Mouse (Mus musculus) gastrocnemius, postnatal 4 days (tissue): ENCODE data around the gene Myzap. TPM values are rescaled to one million over a fixed set of nuclear protein-coding genes. Genes with fewer than 3 reads are reported as not detected.

Experiments used
- DNase-seq, 2 experiments: peaks; one replicate each; pipeline ENCODE4 v3.0.0; 2021 to 2022; ENCODE audit warnings: low spot score in 2 of 2, mixed read lengths in 2 of 2
- total RNA-seq, 2 experiments: library from RNA; stranded (reverse); gene quantifications; 2 replicates each; pipeline ENCODE4 v1.2.3; 2021

The Myzap gene
- total RNA-seq, 2 experiments from 2014 or later: 25.0 to 33.2 TPM

DNA sequence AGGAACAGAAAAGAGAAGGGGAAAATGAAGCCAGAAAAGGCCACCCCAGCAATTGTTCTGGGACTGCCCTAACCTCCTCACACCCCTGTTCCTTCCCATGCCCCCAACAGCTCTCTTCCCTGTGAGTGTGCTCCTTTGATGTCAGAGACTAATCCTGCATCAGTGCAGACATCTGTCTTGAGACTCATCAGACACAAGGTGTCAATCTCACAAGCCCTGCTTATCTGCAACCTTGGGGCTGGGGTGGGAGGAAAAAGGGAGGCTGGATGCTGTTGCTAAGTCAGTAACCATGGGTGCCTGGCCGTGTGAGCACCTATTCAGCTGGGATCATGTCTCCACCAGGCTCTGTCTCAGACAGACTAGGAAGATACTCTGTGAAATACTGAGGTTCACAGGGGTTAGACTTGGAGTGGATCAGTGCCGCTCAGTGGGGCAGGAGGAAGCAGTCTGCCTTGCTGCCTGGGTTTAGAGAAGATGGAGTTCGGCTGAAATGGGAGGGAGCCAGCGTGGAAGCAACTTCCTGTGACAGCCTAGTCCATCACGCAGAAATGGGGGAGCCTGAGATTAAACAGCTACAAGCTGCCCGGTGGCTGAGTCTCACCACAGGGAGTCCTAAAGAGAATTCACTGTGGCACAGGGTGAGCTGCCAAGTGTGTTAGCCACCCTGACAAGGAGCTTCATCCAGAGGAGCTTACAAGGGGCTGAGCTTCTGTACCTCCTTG is 12.9 kb upstream of the Myzap start:
- no peak for DNase-seq

DNA sequence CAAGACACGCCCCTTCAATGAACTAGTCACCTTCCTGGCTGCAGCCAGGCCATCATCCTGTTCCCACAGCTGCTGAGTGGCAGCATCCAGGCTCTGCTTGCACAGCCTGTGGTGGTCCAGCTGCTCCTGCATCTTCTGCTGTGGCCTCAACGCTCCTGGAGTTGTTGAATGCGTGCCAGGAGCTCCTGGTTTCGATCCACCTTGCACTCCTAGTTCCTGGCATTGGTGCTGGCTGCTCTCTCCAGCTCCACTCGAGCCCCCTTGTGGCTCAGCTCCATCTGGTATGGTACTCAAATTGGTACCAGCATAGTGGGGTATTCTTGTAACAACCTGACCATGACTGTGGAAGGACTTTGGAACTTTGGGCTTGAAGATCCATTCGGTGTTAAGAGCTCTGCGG is 7.7 kb upstream of the Myzap start:
- no peak for DNase-seq

DNA sequence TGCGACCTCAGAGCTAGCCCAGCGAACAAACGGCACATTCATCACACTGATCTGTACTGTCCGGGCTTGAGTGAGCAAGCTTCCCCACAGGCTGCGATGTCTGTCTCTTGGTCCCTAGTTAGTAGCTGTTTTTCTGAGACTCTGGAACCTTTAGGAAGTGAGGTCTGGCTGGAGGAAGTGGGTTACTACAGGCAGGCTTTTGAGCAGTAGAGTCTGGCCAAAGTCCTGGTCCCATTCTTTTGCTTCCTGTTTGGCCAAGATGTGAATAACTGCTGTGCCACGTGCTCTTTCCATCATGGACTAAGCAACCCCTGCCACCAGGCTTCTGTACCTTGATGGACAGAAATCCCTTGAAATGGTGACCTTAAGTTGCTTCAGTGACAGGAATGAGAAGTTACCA is 4.7 kb upstream of the Myzap start:
- no peak for DNase-seq

DNA sequence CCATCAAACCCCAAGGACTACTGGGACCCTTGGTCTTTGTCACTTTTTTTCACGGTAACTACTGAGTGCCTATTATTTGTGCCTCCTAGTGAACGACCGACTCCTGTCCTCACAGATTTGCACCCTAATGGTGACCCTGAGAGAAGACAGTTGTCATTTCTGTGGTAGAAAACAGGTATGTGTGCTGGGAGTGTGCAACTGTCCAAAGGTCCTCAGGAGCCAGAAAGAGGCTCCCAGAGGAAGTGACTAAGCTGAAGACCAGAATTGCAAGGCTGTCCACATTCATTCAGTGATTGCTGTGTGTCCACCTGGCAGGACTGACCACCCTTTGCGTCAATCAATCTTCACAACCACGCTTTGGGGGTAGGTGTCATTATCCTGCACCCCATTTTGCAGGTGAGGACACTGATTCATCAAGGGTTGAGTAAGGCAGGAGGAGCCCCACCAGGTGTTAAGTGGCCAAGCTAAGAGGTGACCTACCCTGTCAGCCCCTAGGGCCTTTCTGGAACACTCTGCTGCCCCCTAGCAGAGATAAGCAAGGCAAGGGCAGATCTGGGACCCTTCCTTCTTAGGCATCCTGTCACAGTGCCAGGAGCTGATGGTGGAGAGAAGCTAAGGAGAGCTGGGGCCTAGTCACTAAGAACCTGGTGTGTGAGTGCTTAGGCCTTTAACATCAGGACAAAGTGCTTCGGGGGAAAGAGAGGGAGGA is 571 bp upstream of the Myzap start:
- no peak for DNase-seq

DNA sequence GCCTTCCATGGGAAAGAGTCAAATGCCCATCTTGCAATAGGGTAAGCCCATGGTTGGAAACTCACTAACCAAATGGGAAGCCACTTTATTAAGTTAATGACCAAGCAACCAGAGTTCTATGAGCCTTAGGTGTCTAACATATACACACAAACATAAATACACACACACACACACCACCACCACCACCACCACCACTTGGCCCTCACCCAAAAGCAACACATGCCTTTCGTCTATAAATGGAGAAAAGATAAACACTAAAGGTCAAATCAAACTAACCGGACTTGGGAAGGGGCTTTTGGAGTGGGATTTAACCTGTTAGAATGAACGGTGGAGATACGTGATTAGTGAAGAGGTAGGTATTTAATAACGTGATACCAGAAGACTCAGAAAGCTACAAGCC is 1.1 kb downstream of the Myzap start:
- DNase-seq: no peak

DNA sequence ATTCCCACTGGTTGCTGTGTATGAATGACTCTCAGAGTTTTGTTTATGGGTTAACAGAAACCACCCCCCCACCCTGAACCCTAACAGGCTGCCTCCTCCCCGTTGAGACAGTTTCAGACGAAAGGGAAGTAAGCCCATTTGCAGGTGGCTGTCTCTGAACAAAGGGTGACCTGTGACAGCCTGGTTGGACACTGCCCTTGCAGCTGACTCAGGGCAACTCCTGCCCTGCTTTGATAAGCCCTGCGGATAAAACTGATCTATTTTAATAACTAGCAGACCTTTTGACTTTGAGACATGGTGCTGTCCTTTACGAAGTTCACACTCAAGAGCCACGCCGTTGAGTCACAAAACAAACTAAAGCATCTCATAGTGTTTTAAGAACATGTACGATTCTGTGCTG is 2.4 kb downstream of the Myzap start:
- no peak for DNase-seq

DNA sequence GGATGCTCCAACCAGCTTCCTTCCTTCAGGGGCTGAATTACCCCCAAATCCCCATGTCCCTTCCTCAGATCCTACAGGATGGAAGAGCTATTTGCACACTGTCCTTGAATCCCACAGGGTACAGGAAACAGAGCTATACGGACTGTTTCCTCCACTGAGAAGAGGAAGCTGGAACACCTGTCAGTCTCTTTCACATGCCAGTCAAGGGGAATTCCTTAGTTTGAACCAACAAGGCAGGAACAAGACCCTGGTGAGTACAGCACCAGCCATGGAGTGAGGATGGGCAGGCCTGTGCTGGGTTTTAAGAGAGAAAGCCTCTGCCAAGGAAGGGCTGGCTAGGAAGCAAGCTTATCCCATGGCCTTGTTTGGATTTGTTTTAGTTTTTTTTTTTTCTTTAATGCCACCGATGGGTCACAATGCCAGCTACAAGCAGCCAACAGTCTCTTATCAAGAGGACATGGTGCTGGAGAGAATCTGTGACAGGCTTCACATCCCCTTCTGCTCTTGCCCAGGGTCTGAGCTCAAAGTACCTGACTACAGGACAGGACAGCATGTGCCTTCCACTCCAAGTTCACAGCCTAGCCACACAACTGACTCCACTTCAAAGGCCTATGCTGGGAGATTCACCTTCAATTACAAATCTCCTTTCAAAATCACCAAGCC is 3.1 kb downstream of the Myzap start:
- DNase-seq: no peak

DNA sequence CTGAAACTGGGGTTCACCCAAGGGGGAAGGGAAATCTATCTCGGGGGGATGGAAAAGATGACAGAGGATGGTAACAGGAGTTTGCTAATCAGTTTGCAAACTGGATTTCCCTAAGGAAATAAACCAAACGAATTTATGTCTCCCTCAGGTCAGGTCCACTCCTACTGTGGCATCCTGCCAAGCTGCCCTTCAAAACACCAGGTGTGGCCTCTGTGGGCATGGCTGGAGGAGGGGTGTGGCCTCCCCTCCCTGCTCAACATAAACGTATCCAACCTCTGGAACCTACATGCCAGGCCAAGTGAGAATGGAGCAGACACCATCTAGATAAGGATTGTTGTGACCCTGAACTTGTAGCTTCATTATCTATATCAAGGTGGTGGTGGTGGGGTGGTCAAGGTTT is 5.8 kb downstream of the Myzap start:
- DNase-seq: no peak

DNA sequence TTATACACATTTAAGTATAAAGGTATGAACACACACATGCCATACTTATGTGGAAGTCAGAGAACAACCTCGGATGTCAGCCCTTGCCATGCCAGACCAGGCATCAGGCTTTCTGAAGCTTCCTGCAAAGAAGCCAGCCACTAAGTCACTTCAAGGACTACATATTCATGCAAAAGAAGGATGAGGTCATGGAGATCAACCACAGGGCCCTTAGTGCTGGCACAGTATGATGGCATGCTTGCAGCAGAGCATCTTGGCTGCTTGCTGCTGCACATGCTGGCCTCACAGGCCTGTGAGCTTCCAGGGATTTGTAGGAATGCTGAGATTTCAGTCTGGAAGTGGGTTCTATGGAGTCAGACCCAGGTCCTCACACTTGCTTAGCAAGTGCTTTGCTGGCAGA is 9.4 kb downstream of the Myzap start:
- DNase-seq: no peak

DNA sequence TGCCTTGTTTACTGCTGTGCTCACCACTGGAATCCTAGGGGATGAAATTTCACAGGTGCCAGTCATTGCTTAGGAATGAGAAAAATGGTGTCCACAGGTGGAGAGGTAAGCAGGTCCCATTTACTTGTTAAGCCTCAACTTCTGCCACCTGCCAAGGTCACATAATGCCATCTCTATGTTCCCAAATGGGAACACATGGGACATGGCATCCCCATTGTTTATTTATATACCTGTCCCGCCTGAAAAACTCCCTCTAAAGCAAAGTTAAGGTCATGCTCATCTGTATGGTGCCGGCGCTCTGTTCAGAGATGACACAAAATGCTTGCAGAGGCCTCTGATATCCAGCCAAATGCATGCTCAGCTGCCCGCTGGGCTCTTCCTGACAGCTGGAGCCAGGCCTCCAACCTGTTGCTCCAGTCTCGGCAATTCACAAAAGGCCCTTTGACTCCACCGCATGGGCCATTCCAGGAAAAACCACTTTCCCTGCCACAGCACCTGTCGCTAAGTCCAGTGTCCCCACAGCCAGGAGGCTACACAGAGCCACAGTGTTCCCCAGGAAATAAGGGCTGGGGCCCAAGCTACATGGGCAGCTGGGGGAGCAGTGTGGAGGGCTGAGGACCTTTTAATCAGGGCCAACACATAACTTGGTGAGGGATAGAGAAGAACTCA is 13.1 kb downstream of the Myzap start:
- peak in 1 of 2 experiments; percentile 34 for DNase-seq

DNA sequence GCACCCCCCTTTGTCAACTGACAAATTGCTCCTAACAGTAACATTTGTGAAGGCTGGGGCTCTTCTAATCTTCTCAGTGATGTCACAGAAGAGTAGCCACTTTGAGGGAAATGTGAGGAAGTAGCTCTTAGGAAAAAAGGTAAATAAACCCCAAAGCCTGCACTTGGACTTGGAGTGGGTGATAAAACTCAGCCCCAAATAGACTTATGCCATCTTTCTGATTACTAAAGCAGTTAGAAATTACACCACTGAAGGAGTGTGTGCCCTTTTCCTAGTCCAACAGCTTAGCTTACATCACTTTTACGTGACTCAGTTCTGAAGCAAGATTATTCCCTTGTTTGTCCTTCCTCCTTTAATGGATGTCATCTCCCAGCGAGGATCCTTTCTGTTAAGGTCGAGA is 17.7 kb downstream of the Myzap start:
- no peak for DNase-seq

DNA sequence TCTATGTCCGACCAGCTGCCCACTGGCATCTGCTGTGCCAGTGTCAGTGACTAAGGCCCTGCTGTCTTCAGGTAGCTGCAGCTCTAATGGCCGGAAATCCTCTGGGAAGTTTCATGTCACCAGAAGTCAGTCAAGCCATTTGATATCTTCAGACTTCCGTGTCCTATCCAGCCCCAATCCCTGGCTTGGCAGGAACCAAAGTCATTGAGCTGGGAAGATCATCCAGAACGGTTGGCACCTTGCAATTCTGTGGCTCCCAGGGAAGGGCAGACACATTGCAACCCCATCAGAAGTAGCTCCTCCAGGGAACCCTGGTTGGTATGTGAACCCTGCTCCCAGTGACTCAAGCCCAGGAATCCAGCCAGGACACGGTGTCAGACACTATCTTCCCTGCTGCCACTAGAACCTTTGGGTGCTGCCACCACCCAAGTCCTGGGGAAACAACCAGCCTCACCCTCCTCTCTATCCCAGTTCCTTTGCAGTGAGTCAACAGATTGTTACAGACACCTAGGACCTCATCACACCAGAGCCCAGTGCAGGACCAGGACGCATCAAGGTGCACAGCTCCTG is 18.3 kb downstream of the Myzap start:
- no peak for DNase-seq

DNA sequence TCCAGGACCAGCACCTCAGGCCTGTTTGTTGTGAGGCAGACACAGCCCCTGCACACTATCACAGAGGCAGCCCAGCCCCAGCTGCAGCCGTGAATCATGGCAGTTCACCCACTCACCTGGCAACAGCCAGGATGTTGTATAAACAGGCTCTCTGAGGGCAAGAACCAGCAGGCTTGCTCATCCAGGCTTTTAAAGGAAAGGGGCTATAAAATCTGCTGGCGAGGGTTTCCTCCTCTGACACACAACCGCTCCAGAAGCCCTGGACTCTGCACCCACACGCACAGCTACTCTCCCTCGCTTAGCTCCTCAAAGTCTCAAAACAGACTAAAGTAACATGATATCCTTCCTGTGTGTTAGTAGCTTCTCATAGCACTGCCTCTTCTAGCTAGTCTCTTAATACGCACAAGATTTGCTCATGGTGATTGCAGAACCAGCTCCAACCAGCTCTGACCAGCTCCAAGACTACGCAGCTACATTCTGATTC is 21.0 kb downstream of the Myzap start:
- DNase-seq: no peak

DNA sequence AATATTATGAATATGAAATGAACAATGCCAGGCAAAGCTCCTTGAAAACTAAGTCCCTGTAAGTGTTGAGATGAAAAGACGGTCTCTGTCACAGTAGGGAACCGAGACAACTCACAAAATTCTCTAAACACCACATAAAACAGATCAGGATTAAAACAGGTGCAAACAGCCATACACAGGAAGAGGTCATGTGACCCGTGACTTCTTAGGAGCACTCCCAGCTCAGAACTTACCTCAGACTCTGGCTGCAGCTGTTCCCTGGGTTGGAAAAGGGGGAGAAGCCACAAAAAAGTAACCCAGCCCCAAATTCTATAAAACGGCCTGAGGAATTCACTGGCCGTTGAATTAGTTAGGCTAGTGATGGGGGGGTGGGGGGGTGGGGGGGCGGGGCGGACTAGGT is 22.0 kb downstream of the Myzap start:
- no peak for DNase-seq

DNA sequence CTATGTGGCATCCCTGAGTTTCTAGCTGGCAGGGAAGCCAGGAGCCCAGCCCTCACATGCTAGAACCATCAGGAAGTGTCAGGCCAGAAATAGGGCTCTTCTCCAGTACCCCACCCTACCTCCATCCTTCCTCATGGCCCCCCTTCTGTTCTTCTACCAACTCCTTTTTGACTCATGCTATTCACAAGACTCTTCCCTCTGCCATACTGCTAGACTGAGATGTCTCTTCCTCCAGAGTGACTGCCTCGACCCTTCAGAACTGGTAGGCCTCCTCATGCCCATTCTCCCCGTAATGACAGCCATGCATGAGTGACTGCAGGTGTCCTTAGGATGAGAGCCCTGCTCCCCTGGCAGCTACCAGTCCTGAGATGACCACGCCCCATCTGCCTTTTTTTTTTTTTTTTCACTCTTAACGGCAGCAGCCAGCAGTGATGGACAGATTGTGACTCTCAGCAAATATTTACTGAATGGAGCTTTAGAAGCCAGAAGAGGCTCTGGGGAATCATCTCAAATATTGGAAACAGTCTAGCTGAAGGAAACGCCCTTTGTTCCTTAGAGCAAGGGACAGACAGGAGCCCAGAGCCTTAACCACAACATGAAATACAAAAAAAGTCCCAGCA is 23.7 kb downstream of the Myzap start:
- no peak for DNase-seq

DNA sequence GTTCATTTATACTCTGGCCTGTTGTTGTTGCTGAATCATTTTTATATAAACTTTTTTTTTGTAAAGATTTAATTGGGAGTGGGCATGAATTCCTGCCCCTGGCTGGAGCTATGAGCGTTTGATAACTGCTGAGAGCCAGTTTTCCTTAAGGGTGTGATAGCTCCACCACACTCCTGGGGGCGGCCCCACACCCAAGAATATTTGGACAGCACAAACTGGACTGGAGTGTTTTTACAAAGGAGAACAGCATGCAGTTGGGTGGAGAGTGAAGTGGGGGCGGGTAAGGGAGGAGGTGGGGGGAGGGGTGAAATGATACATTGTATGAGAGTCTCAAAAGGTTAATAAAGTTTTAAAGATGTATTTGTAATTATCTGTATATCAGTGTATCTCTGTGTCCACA is 24.8 kb downstream of the Myzap start:
- no peak for DNase-seq

DNA sequence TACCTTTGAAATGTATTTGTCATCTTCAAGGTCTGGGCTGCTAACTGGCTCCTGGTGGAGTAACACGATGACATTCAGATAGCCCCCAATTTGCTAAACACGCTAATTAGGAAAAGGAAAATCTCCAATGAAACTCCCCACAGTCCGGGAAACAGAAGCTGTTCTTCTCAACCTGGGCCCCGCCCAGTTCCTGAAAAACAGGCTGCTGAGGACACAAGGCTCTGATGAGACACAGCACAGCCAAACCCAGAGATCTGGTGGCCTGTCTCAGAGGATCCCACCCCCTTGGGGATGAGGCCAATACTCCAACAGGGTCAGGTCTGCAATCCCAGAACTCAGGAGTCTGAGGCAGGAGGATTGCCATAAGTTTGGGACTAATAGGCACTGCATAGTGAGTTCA is 25.4 kb downstream of the Myzap start:
- no peak for DNase-seq

DNA sequence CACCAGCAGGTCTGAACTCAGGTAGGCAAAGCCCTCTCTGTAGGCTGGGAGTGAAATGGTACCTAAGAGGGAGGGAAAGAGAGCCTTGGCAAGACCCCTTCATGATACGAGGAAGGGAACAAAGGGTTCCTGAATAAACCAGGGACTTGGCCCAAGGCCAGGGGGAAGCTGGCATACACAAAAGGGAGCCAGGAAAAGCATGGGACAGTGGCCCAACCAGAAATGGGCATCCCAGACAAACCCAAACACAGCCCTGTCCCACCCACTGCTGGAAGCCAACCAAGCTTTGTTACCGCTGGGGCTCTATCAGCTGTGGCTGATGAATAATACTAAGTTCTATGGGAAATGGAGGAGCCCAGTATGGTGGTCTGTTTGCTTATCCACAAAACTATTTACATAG is 34.4 kb downstream of the Myzap start:
- DNase-seq: peak in 1 of 2 experiments; percentile 47

DNA sequence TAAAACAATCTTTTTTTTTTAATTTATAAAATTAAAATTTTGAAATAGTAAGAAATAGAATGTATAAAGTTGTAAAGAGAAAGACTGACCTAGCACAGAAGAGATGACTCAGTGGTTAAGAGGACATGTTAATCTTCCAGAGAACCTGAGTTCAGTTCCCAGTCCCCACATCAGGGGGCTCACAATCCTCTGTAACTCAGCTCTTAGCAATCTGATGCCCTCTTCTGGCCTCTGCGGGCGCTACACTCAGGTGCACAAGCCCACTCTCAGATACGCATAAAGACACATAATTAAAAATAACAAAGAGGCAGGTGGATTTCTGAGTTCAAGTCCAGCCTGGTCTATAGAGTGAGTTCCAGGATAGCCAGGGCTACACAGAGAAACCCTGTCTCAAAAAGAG is 38.2 kb downstream of the Myzap start:
- no peak for DNase-seq

DNA sequence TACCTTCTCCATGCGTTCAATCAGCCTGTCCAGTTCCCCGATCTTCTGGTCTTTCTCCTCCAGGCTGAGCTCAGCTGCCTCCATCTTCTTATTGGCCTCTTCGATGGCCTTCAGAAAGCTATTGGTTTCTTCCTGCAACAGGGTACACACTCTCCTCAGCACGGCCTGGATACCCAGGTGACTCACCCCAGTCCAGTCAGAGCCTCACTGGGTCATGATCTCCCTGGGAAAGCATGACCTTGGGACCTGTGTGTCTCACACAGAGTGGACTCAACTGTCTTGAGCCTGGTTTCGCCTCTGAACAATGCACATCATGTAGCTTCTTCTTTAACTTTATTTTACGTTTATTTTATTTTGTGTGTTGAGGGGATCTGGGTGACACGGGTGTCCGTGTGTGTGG is 42.0 kb downstream of the Myzap start:
- DNase-seq: no peak

DNA sequence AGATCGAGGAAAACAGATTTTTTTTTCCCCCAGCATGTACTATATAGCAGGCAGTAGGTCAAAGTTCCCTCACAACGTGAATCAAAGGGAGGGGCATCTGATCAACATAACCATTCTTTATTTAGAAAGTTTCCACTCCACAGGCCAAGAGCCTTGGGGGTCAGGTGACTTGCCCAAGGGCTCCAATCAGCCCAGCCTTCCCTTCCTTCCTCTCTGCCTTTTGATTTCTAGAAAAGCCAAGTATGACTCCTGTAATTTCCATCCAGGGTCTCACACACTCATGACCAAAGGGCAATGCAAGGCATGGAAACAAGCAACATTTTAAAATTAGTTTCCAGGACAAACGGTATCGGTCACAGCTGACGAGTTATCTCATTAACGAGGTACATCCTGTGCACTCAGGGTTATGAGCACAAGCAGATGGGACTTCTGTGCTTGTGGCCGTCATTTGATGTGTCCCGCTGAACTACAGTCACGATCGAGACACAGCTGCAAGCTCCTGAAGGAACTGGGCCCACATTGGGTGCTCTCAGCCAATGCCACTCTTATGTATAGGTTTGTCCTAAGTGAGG is 44.4 kb downstream of the Myzap start:
- no peak for DNase-seq
